Mouse (Mus musculus): ENCODE measurements at regions not wholly inside any gene's neighbourhood (a gene's known extent, or its start where the extent isn't known, plus 50 kb on each side); places are given as distances from the start of the nearest gene placed in this dataset.

DNA sequence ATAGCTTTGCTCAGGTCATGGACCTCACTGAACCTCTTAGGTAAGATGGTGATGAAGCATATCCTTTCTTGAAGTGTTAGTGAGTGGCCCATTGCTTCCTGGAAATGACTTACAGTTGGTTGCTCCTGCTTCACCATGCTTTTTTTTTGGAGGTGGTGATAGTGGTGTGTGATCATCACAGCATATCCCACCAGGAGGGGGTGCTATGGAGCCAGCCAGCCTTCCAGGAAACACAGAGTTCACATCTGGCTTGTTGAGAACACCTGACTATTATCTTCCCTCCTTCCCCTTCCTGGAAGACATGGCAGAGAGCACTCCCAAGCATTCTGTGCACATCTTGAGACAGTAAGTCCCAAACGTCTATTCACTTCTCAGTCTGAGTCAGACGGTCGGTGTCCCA is 586.6 kb upstream of the Sall1 start:
- H3K27ac ChIP-seq (ENCODE audit: low read length): no peak overlapping the region
- no peaks in the 10 kb centered on the region for H3K4me1 ChIP-seq (ENCODE audit: control insufficient read depth, insufficient read depth, low read length)
- no peaks in the 10 kb centered on the region for H3K36me3 ChIP-seq (ENCODE audit: control insufficient read depth, insufficient read depth, low read length)
- H3K9me3 ChIP-seq (ENCODE audit: control insufficient read depth, low read length): no peaks in the 10 kb centered on the region
- WGBS: 82% methylated on average over 3 of the region's 3 CpGs
- no peak overlapping the region for H3K9ac ChIP-seq (ENCODE audit: low read depth, low read length)
- no peak overlapping the region for H3K4me3 ChIP-seq (ENCODE audit: low read length)
- no peak overlapping the region for H3K4me2 ChIP-seq (ENCODE audit: low read depth, low read length)
- H3K27me3 ChIP-seq (replicated peaks; ENCODE audit: control insufficient read depth, insufficient read depth, low read length): no peaks in the 10 kb centered on the region
- ATAC-seq: no peak

DNA sequence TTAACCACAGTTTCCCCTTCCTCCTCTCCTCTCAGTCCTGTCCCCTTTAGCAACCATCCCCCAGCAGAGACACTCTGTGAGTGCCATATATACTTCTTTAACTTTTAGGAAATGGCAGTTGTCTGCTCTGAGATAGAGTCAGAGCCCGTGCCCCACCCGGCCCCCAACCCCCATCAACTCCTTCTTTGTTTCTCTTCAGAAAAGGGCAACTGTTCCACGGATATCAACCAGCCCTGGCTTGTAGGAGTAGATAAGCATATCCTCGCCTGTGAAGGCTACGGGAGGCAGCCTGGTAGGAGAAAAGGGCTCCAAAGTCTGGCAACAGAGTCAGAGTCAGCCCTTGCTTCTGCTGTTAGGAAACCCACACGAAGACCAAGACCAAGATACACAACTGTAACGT is 574.1 kb upstream of the Sall1 start:
- Histone ChIP-seq H3K36me3 (ENCODE audit: control insufficient read depth, insufficient read depth, low read length) (no peaks in the 10 kb centered on the region), H3K9ac (ENCODE audit: low read depth, low read length) (no peak overlapping the region), H3K27ac (ENCODE audit: low read length) (no peak overlapping the region), H3K27me3 (replicated peaks; ENCODE audit: control insufficient read depth, insufficient read depth, low read length) (no peaks in the 10 kb centered on the region), H3K4me2 (ENCODE audit: low read depth, low read length) (no peak overlapping the region), H3K4me1 (ENCODE audit: control insufficient read depth, insufficient read depth, low read length) (no peaks in the 10 kb centered on the region), H3K4me3 (ENCODE audit: low read length) (no peak overlapping the region), H3K9me3 (ENCODE audit: control insufficient read depth, low read length) (no peaks in the 10 kb centered on the region)
- 72% methylated on average over 7 of the region's 7 CpGs for WGBS
- no peak for ATAC-seq

DNA sequence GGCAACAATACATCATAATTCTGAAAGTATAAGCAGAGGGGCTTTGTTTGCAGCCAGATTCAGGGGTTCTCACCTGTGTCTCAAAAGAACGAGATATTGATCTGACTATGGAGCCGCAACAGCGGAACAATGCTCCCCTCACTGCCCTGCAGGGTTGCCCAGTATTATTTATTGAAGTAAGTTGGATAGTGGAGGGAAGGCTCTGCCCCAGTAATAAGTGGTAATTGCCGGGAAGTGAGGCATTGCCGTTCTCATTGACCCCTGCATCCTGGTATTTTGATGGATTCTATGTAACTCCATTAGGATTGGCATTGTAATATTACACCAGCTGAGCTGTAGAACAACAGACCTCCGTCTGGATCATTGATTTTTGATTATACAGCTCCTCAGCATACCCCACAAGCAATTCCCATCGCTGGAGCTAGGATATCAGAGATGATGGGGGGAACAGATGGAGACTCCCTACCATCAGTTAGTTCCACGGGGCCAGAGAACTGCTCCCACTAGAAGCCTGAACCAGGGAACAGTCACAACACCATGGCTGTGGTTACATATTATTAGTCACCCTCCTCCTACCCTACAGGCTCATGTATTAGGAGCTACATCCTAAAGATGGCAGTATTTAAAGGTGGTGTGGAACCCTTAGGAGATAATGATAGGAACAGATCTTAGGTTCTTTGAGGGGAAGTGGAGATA is 572.0 kb upstream of the Sall1 start:
- ATAC-seq: no peak
- H3K4me3 ChIP-seq (ENCODE audit: low read length): no peak overlapping the region
- H3K9me3 ChIP-seq (ENCODE audit: control insufficient read depth, low read length): no peaks in the 10 kb centered on the region
- no peak overlapping the region for H3K9ac ChIP-seq (ENCODE audit: low read depth, low read length)
- H3K27ac ChIP-seq (ENCODE audit: low read length): no peak overlapping the region
- H3K27me3 ChIP-seq (replicated peaks; ENCODE audit: control insufficient read depth, insufficient read depth, low read length): no peaks in the 10 kb centered on the region
- no peaks in the 10 kb centered on the region for H3K4me1 ChIP-seq (ENCODE audit: control insufficient read depth, insufficient read depth, low read length)
- no peaks in the 10 kb centered on the region for H3K36me3 ChIP-seq (ENCODE audit: control insufficient read depth, insufficient read depth, low read length)
- WGBS: 81% methylated on average over 8 of the region's 8 CpGs
- no peak overlapping the region for H3K4me2 ChIP-seq (ENCODE audit: low read depth, low read length)

DNA sequence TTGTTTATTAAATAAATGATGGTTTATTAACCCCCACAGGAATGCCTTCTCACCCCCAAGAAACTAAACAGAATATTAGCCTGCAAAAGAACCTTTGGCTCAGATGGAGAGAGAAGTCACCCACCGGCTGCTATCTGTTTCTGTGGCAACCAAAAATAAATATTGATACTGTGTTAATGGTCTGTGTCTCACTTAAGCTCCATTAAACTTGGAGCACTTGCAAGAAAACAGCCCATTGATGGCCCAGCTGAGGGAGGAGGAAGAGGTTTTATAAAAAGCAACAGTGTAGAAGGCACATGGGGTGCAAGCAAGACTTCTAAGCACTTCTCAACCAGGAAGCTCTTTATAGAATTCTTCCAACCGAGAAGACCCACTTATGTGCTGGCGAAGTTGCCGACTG is 565.1 kb upstream of the Sall1 start:
- H3K4me2 ChIP-seq (ENCODE audit: low read depth, low read length): no peak overlapping the region
- no peak overlapping the region for H3K9ac ChIP-seq (ENCODE audit: low read depth, low read length)
- H3K4me3 ChIP-seq (ENCODE audit: low read length): no peak overlapping the region
- H3K4me1 ChIP-seq (ENCODE audit: control insufficient read depth, insufficient read depth, low read length): peaks cover 8% of the 10 kb centered on the region
- H3K27me3 ChIP-seq (replicated peaks; ENCODE audit: control insufficient read depth, insufficient read depth, low read length): no peaks in the 10 kb centered on the region
- WGBS: 28% methylated on average over 4 of the region's 4 CpGs
- ATAC-seq: peak; percentile 26; the same call in 1 of the 2 replicates
- H3K27ac ChIP-seq (ENCODE audit: low read length): no peak overlapping the region
- H3K9me3 ChIP-seq (ENCODE audit: control insufficient read depth, low read length): no peaks in the 10 kb centered on the region
- no peaks in the 10 kb centered on the region for H3K36me3 ChIP-seq (ENCODE audit: control insufficient read depth, insufficient read depth, low read length)

DNA sequence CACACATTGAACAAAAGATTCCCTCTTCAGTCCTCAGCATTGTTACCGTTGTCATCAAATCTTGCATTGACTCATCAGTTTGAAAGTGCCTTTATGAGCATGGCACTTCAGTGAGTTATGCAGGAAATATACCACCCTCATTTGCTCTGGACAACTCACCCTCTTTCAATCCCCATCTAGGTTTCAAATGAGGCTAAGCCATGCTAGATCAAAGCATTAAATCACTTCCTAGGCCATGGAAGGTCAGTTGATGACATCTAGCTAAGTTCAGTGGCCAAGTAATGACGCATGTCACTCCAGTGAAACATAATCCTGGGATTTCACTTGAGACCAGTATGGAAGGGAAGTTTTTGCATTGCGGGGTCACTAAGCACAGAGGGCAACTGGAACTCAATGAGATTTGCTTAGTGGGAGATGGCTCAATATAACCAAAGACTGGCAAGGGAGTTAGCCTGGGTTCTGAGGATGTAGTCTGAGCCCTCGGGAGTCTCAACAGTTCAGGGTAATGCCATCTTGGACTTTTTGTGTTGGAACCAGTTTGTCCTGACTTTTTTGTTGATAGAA is 562.0 kb upstream of the Sall1 start:
- Histone ChIP-seq H3K36me3 (ENCODE audit: control insufficient read depth, insufficient read depth, low read length) (no peaks in the 10 kb centered on the region), H3K4me3 (ENCODE audit: low read length) (no peak overlapping the region), H3K9me3 (ENCODE audit: control insufficient read depth, low read length) (no peaks in the 10 kb centered on the region), H3K27ac (ENCODE audit: low read length) (no peak overlapping the region), H3K9ac (ENCODE audit: low read depth, low read length) (no peak overlapping the region), H3K27me3 (replicated peaks; ENCODE audit: control insufficient read depth, insufficient read depth, low read length) (no peaks in the 10 kb centered on the region), H3K4me2 (ENCODE audit: low read depth, low read length) (no peak overlapping the region), H3K4me1 (ENCODE audit: control insufficient read depth, insufficient read depth, low read length) (peaks cover 8% of the 10 kb centered on the region)
- 91% methylated on average over 4 of the region's 4 CpGs for WGBS
- ATAC-seq: no peak

DNA sequence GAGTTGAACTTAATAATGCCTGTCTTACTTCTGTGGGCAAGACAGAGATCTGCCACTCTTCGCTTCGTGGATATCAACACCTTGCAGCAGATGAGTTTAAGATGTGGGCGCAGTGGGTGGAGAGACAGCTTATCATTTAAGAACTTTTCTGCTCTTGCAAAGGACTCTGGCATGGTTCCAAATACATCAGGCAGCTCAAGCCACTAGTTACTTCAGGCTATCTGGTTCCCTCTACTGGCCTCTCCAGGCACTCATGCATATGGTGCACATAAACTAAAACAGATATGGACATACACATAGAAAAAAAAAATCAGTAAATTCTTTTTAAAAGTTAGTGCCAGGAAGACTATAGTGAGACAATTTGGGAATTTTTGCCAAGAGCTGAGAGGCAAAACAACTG is 560.5 kb upstream of the Sall1 start:
- Histone ChIP-seq H3K9me3 (ENCODE audit: control insufficient read depth, low read length) (no peaks in the 10 kb centered on the region), H3K4me2 (ENCODE audit: low read depth, low read length) (no peak overlapping the region), H3K4me3 (ENCODE audit: low read length) (no peak overlapping the region), H3K4me1 (ENCODE audit: control insufficient read depth, insufficient read depth, low read length) (peaks cover 8% of the 10 kb centered on the region), H3K27ac (ENCODE audit: low read length) (no peak overlapping the region), H3K9ac (ENCODE audit: low read depth, low read length) (no peak overlapping the region), H3K36me3 (ENCODE audit: control insufficient read depth, insufficient read depth, low read length) (no peaks in the 10 kb centered on the region), H3K27me3 (replicated peaks; ENCODE audit: control insufficient read depth, insufficient read depth, low read length) (no peaks in the 10 kb centered on the region)
- 96% methylated on average over 3 of the region's 3 CpGs for WGBS
- no peak for ATAC-seq

DNA sequence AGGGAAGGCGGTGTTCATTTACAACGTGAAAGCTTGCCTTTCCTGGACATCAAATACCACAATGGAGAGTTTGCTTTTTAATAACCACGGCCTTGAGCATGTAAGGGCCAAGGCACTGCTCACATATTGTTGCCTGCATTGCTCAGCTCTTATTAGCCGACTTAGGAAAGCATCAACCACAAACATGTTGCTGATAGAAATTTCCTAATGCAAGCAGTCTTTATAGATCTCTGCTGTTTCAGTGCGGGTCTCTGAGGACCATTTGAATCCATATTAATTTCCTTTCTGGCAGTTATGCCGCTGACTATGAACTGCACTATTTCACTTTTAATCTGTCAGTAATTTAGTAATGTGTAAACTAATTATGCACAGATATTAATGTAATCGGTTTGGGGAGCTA is 552.4 kb upstream of the Sall1 start:
- Histone ChIP-seq H3K27me3 (replicated peaks; ENCODE audit: control insufficient read depth, insufficient read depth, low read length) (no peaks in the 10 kb centered on the region), H3K4me1 (ENCODE audit: control insufficient read depth, insufficient read depth, low read length) (no peaks in the 10 kb centered on the region)
- 71% methylated on average over 7 of the region's 7 CpGs for WGBS

DNA sequence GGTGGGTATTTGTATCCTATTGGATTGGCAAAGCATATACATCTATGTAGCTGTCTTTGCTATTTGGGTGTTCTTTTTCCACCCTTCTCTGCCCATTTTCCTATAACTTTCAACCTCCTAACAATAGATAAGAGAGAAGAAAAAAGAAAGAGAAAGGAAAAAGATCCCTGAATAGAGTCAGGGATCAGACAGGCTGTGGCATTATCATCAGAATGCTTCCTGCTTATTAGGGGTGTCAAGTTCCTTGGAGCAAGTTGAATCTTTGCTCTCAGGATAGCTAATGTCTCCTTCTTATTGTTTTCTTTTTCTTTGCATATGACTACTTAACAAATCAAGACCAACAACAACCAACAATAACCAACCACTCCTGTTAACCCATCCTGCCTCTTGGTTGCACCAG is 539.1 kb upstream of the Sall1 start:
- Histone ChIP-seq H3K4me3 (ENCODE audit: low read length) (no peak overlapping the region), H3K4me1 (ENCODE audit: control insufficient read depth, insufficient read depth, low read length) (no peaks in the 10 kb centered on the region), H3K9me3 (ENCODE audit: control insufficient read depth, low read length) (no peaks in the 10 kb centered on the region), H3K27me3 (replicated peaks; ENCODE audit: control insufficient read depth, insufficient read depth, low read length) (no peaks in the 10 kb centered on the region), H3K9ac (ENCODE audit: low read depth, low read length) (no peak overlapping the region), H3K36me3 (ENCODE audit: control insufficient read depth, insufficient read depth, low read length) (no peaks in the 10 kb centered on the region), H3K4me2 (ENCODE audit: low read depth, low read length) (no peak overlapping the region), H3K27ac (ENCODE audit: low read length) (no peak overlapping the region)
- ATAC-seq: no peak

More for the DNA sequence above, 552.4 kb upstream of the Sall1 start:
- Histone ChIP-seq H3K9ac (ENCODE audit: low read depth, low read length) (no peak overlapping the region), H3K27ac (ENCODE audit: low read length) (no peak overlapping the region), H3K36me3 (ENCODE audit: control insufficient read depth, insufficient read depth, low read length) (no peaks in the 10 kb centered on the region), H3K4me2 (ENCODE audit: low read depth, low read length) (no peak overlapping the region), H3K9me3 (ENCODE audit: control insufficient read depth, low read length) (no peaks in the 10 kb centered on the region), H3K4me3 (ENCODE audit: low read length) (no peak overlapping the region)
- ATAC-seq: no peak

DNA sequence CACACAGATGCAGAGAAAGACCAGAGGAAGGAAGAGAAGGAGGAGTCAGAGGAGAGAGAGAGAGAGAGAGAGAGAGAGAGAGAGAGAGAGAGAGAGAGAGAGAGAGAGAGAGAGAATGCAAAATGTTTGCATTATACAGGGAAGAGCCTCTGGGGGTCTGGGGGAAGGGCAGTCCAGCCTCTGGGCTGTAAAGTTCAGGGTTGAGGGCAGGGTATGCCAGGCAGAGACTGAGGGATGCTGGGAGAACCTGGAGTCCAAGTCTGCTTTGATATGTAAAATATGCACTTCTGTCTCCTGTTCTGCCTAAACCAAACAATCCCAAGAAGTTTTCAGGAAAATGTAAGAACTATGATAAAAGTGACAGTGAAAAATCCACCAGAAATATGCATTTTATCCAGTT is 538.6 kb upstream of the Sall1 start:
- no peak overlapping the region for H3K27ac ChIP-seq (ENCODE audit: low read length)
- H3K4me2 ChIP-seq (ENCODE audit: low read depth, low read length): no peak overlapping the region
- H3K9ac ChIP-seq (ENCODE audit: low read depth, low read length): no peak overlapping the region
- H3K27me3 ChIP-seq (replicated peaks; ENCODE audit: control insufficient read depth, insufficient read depth, low read length): no peaks in the 10 kb centered on the region
- no peaks in the 10 kb centered on the region for H3K36me3 ChIP-seq (ENCODE audit: control insufficient read depth, insufficient read depth, low read length)
- no peak for ATAC-seq
- no peaks in the 10 kb centered on the region for H3K9me3 ChIP-seq (ENCODE audit: control insufficient read depth, low read length)
- H3K4me3 ChIP-seq (ENCODE audit: low read length): no peak overlapping the region
- H3K4me1 ChIP-seq (ENCODE audit: control insufficient read depth, insufficient read depth, low read length): no peaks in the 10 kb centered on the region

DNA sequence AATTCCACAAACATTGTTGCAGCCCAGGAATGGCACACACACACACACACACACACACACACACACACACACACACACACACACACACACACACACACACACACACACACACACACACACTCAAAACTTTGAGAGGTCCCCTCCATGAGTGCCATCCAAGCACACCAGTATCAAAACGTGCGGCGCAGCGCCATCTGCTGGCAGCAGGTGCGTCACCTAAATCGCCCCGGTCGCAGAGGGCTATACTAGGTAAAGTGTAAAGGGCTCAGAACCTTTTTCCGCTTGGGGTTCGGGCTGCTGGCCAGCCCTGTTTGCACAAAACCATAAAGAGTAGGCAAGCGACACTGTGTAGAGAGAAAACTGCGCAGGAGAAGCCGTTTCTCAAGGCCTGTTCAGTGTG is 527.9 kb upstream of the Sall1 start:
- H3K27ac ChIP-seq (ENCODE audit: low read length): no peak overlapping the region
- 4% methylated on average over 13 of the region's 13 CpGs for WGBS
- peak; percentile 66; the same call in 1 of the 2 replicates for ATAC-seq

More for the DNA sequence above, 527.9 kb upstream of the Sall1 start:
- Histone ChIP-seq H3K9ac (ENCODE audit: low read depth, low read length) (no peak overlapping the region), H3K4me2 (ENCODE audit: low read depth, low read length) (no peak overlapping the region), H3K36me3 (ENCODE audit: control insufficient read depth, insufficient read depth, low read length) (no peaks in the 10 kb centered on the region), H3K9me3 (ENCODE audit: control insufficient read depth, low read length) (no peaks in the 10 kb centered on the region), H3K27me3 (replicated peaks; ENCODE audit: control insufficient read depth, insufficient read depth, low read length) (0 out of 2 replicates have a peak, but pooled peaks cover 8% of the 10 kb centered on the region), H3K4me3 (ENCODE audit: low read length) (no peak overlapping the region), H3K4me1 (ENCODE audit: control insufficient read depth, insufficient read depth, low read length) (0 out of 2 replicates have a peak, but pooled peaks cover 2% of the 10 kb centered on the region)

Measured in intestine, embryonic 16.5 days (tissue).